Mouse (Mus musculus) retina, postnatal 7 days (tissue): Measurements from ENCODE around the gene Zfp651.

ENCODE experiments used
- DNase-seq: peaks from one replicate; pipeline ENCODE4 v3.0.0-alpha.2; 2012; ENCODE audit warnings: low read depth, low spot score

Gene Zfp651

GRCm38 (mm10) chr9:121762248-121762647 is 3.1 kb downstream of the Zfp651 start:
- no peak for DNase-seq

GRCm38 (mm10) chr9:121762761-121763160 is 3.6 kb downstream of the Zfp651 start:
- DNase-seq: no peak

GRCm38 (mm10) chr9:121763716-121764115 is 4.6 kb downstream of the Zfp651 start:
- DNase-seq: no peak

- DNase-seq: no peak
These were observed 6.2 kb downstream of the Zfp651 start for GRCm38 (mm10) chr9:121765166-121765855.

GRCm38 (mm10) chr9:121772412-121772811 is 13.3 kb downstream of the Zfp651 start:
- no peak for DNase-seq

GRCm38 (mm10) chr9:121775951-121776350 is 16.8 kb downstream of the Zfp651 start:
- no peak for DNase-seq

GRCm38 (mm10) chr9:121776511-121776910 is 17.4 kb downstream of the Zfp651 start:
- DNase-seq: no peak

GRCm38 (mm10) chr9:121777484-121778065 is 18.4 kb downstream of the Zfp651 start, which contains the start of gene Klhl40:
TSS of gene Klhl40 (plus strand) at chr9:121777607.
- DNase-seq: no peak

GRCm38 (mm10) chr9:121778066-121778624 is 19.0 kb downstream of the Zfp651 start:
- peak; percentile 25 for DNase-seq

- DNase-seq: no peak
These were observed 25.7 kb downstream of the Zfp651 start for GRCm38 (mm10) chr9:121784801-121785200.

- DNase-seq: no peak
These were observed 26.1 kb downstream of the Zfp651 start for GRCm38 (mm10) chr9:121785261-121785660.

- no peak for DNase-seq
These were observed 27.2 kb downstream of the Zfp651 start for GRCm38 (mm10) chr9:121786359-121786758.

GRCm38 (mm10) chr9:121791206-121791605 is 32.1 kb downstream of the Zfp651 start:
- no peak for DNase-seq

GRCm38 (mm10) chr9:121791757-121792521 is 32.8 kb downstream of the Zfp651 start, which contains the start of gene Hhatl:
TSS of gene Hhatl (minus strand) at chr9:121792507.
- DNase-seq: no peak

GRCm38 (mm10) chr9:121794972-121795539 is 35.9 kb downstream of the Zfp651 start:
- no peak for DNase-seq

GRCm38 (mm10) chr9:121797722-121798121 is 38.6 kb downstream of the Zfp651 start:
- DNase-seq: no peak

- no peak for DNase-seq
These were observed 39.9 kb downstream of the Zfp651 start for GRCm38 (mm10) chr9:121798887-121799520.

- no peak for DNase-seq
These were observed 43.6 kb downstream of the Zfp651 start for GRCm38 (mm10) chr9:121802747-121803146.

GRCm38 (mm10) chr9:121807546-121807945 is 48.4 kb downstream of the Zfp651 start:
- DNase-seq: no peak

GRCm38 (mm10) chr9:121807947-121808346 is 48.8 kb downstream of the Zfp651 start:
- no peak for DNase-seq

- DNase-seq: no peak
These were observed 49.4 kb downstream of the Zfp651 start for GRCm38 (mm10) chr9:121808511-121808910.
